Mouse (Mus musculus) intestine, postnatal 0 days (tissue): ENCODE measurements at regions not wholly inside any gene's neighbourhood (a gene's known extent, or its start where the extent isn't known, plus 50 kb on each side); places are given as distances from the start of the nearest gene placed in this dataset.

Experiments
- ATAC-seq: fragments of 200-750 bp; cut with Nextera tagmentation; 2 replicates; pipeline ENCODE4 v1.8.0; 2017; ENCODE audit warnings: mild to moderate bottlenecking, moderate TSS enrichment, moderate library complexity
- H3K27ac ChIP-seq: fragments of 300-500 bp; sonication (generic); 2 replicates; pipeline ENCODE4 v1.5.1; 2014; ENCODE audit warnings: mild to moderate bottlenecking, low read depth, low read length, moderate library complexity
- H3K27me3 ChIP-seq: fragments of 300-500 bp; sonication (generic); replicated peaks from 2 replicates; pipeline ENCODE4 v1.6.1; 2014; ENCODE audit warnings: low read length, mixed read lengths; ENCODE audit not compliant: control insufficient read depth, insufficient read depth
- H3K36me3 ChIP-seq: fragments of 300-500 bp; sonication (generic); 2 replicates; pipeline ENCODE4 v1.6.1; 2014; ENCODE audit warnings: mild to moderate bottlenecking, moderate library complexity; ENCODE audit not compliant: control insufficient read depth, insufficient read depth
- H3K4me1 ChIP-seq: fragments of 300-500 bp; sonication (generic); replicated peaks from 2 replicates; pipeline ENCODE4 v1.6.1; 2014; ENCODE audit warnings: antibody characterized with exemption, low read length, mixed read lengths; ENCODE audit not compliant: control insufficient read depth, insufficient read depth
- H3K4me2 ChIP-seq: fragments of 300-500 bp; sonication (generic); replicated peaks from 2 replicates; pipeline ENCODE4 v1.6.1; 2014; ENCODE audit warnings: low read depth, mild to moderate bottlenecking, moderate library complexity
- H3K4me3 ChIP-seq: fragments of 300-500 bp; sonication (generic); 2 replicates; pipeline ENCODE4 v1.5.1; 2014; ENCODE audit warnings: low read depth, low read length
- H3K9ac ChIP-seq: fragments of 300-500 bp; sonication (generic); 2 replicates; pipeline ENCODE4 v1.6.1; 2014; ENCODE audit warnings: mild to moderate bottlenecking, low read depth, low read length
- H3K9me3 ChIP-seq: fragments of 300-500 bp; sonication (generic); 2 replicates; pipeline ENCODE4 v1.6.1; 2016; ENCODE audit warnings: mixed run types; ENCODE audit not compliant: control insufficient read depth
- CTCF ChIP-seq: sonication (generic); IDR thresholded peaks from 2 replicates; pipeline ENCODE4 v1.5.1; 2016; ENCODE audit warnings: low read depth, mild to moderate bottlenecking, control low read depth, antibody characterized with exemption, moderate library complexity
- WGBS: fragments of 180-500 bp; shearing (Covaris S2); extraction: QIAGEN DNeasy Blood & Tissue Kit; methylation state at CpG from one replicate; pipeline ENCODE4 v1.1.7; 2014; 5-methylcytosine and 5-hydroxymethylcytosine counted together

DNA sequence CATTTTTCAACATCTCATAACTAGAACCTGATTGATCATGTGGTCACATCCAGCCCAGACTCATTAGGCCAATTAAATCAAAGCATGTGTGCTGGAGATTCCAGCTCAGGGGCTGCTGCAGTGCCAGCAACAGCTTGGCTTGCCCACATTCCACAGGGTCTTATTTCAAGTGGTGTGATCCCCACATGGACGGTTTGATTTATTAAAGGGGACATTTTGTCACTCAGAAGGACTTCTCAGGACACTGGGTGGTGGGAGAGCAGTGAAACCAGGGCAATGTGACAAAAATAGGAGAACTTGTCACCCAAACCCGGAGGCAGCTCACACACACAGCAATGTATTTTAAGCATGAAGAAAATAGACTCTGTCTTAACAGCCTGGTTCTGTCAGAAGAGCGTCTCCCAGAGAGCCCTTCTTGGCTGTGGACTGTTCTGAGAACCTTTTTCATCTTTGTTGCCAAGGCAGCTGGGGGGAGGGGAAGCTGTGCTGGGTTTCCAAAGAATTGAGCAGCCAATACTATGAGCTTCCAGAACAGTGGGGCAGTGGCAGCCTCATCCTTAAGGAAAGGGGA, 512.2 kb upstream of the Tbl1xr1 start:
- 37% methylated on average over 3 of the region's 3 CpGs for WGBS
- Histone ChIP-seq H3K4me1 (no peaks in the 10 kb centered on the region), H3K9ac (no peak overlapping the region), H3K4me3 (no peak overlapping the region), H3K4me2 (no peak overlapping the region), H3K36me3 (no peaks in the 10 kb centered on the region), H3K9me3 (no peaks in the 10 kb centered on the region), H3K27ac (no peak overlapping the region), H3K27me3 (no peaks in the 10 kb centered on the region)
- no peak for TF ChIP-seq CTCF
- ATAC-seq, result no peak

DNA sequence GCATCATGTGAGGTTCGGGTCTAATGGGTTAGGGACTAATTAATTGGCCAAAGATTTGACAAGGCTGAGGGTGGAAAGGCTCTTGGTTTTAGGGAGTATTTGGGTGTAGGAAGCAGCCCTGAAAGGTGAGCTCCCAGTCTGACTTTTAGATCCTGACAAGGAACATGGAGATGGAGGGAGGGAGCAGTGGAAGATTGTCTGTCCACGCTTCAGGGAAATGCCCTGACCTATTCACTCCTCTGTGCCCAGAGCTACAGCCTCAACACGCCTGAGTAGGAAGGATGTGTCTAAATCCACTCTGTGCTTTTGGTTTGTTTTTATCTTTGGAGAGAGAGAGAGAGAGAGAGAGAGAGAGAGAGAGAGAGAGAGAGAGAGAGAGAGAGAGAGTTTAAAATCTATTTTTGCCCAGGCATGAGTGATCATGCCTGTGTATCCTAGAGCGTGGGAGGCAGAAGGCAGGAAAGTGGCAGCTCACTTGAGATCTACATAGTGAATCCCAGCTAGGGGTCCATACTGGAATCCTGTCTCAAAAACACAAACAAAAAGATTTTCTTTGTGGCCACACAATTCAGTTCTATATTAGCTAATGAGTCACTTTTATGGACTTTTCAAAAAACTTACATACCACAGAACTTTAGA, 511.5 kb upstream of the Tbl1xr1 start:
- no peaks in the 10 kb centered on the region for H3K9me3 ChIP-seq
- no peak overlapping the region for H3K27ac ChIP-seq
- no peaks in the 10 kb centered on the region for H3K27me3 ChIP-seq
- H3K36me3 ChIP-seq, result no peaks in the 10 kb centered on the region
- ATAC-seq, result no peak
- H3K9ac ChIP-seq, result no peak overlapping the region
- no peak overlapping the region for H3K4me2 ChIP-seq
- no peak for TF ChIP-seq CTCF
- WGBS, result 70% methylated on average over 4 of the region's 4 CpGs
- H3K4me1 ChIP-seq, result no peaks in the 10 kb centered on the region
- H3K4me3 ChIP-seq, result no peak overlapping the region

- no peaks in the 10 kb centered on the region for H3K27me3 ChIP-seq
- H3K9me3 ChIP-seq, result no peaks in the 10 kb centered on the region
- no peak for TF ChIP-seq CTCF
- H3K4me3 ChIP-seq, result no peak overlapping the region
- H3K4me1 ChIP-seq, result no peaks in the 10 kb centered on the region
- no peak for ATAC-seq
- H3K27ac ChIP-seq, result no peak overlapping the region
- whole genome bisulfite sequencing, result 74% methylated on average over 1 of the region's 1 CpGs
- H3K36me3 ChIP-seq, result no peaks in the 10 kb centered on the region
- H3K9ac ChIP-seq, result no peak overlapping the region
- H3K4me2 ChIP-seq, result no peak overlapping the region
Observed at GRCm38 (mm10) chr3:21569721-21570120, 506.7 kb upstream of the Tbl1xr1 start.

DNA sequence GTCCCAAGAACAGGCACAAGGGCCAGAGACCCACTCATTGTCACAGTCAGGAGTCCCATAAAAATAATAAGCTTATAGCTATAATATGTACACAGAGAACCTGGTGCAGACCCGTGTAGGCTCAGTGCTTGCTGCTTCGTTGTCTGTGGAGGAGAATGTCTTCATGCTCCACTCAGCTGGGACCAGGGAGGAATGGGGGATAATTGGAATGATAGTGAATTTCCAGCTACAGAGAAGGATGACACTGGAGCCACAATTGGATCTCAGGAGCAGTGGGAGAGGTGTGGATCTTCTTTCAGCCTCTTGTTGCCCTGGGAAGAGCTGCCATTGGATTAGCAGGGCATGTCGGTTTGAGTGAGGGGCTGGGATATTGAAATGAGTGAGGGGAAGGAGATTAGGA, 497.8 kb upstream of the Tbl1xr1 start:
- H3K4me1 ChIP-seq, result no peaks in the 10 kb centered on the region
- no peak overlapping the region for H3K4me2 ChIP-seq
- H3K27me3 ChIP-seq, result no peaks in the 10 kb centered on the region
- no peak overlapping the region for H3K4me3 ChIP-seq
- TF ChIP-seq CTCF, result no peak
- 73% methylated on average over 3 of the region's 3 CpGs for WGBS
- no peak overlapping the region for H3K9ac ChIP-seq
- ATAC-seq, result no peak
- H3K27ac ChIP-seq, result no peak overlapping the region
- no peaks in the 10 kb centered on the region for H3K36me3 ChIP-seq
- H3K9me3 ChIP-seq, result no peaks in the 10 kb centered on the region

- Histone ChIP-seq H3K27me3 (no peaks in the 10 kb centered on the region), H3K36me3 (no peaks in the 10 kb centered on the region), H3K9me3 (no peaks in the 10 kb centered on the region), H3K9ac (no peak overlapping the region), H3K4me3 (no peak overlapping the region), H3K27ac (no peak overlapping the region), H3K4me1 (no peaks in the 10 kb centered on the region), H3K4me2 (no peak overlapping the region)
- no peak for ATAC-seq
- WGBS, result 76% methylated on average over 1 of the region's 1 CpGs
- no peak for TF ChIP-seq CTCF
Observed at GRCm38 (mm10) chr3:21582122-21582521, 494.3 kb upstream of the Tbl1xr1 start.

GRCm38 (mm10) chr3:21585767-21586166, 490.7 kb upstream of the Tbl1xr1 start:
- 49% methylated on average over 3 of the region's 3 CpGs for WGBS
- TF ChIP-seq CTCF, result no peak

More at GRCm38 (mm10) chr3:21585767-21586166, 490.7 kb upstream of the Tbl1xr1 start:
- no peaks in the 10 kb centered on the region for H3K4me1 ChIP-seq
- no peak overlapping the region for H3K4me3 ChIP-seq
- no peak overlapping the region for H3K4me2 ChIP-seq
- H3K9ac ChIP-seq, result no peak overlapping the region
- ATAC-seq, result no peak
- H3K27ac ChIP-seq, result no peak overlapping the region
- no peaks in the 10 kb centered on the region for H3K27me3 ChIP-seq
- no peaks in the 10 kb centered on the region for H3K9me3 ChIP-seq
- no peaks in the 10 kb centered on the region for H3K36me3 ChIP-seq
